Mouse (Mus musculus) megakaryocyte, adult 5-6 weeks (primary cell): ENCODE results near the gene Dnajc2. TPM values are rescaled to one million over a fixed set of nuclear protein-coding genes. Genes with fewer than 3 reads are reported as not detected.
"Not testable (repeated sequence)": the region's sequence is repeated elsewhere in the genome, so short reads cannot be mapped to it uniquely, and the experiment has no call there.

ENCODE experiments used
- ATAC-seq: 2 replicates; pipeline ENCODE4 v1.8.0; 2016; ENCODE audit warnings: mild to moderate bottlenecking, inconsistent platforms; ENCODE audit not compliant: poor library complexity, severe bottlenecking
- total RNA-seq, 2 experiments: library from RNA; stranded (forward) in 1 of 2; stranded (reverse) in 1 of 2; fragments of 153-499, 151-499 nt in 1 of 2; fragments of 221-1000, 200-1000 nt in 1 of 2; gene quantifications; 2 replicates each; pipeline versions ENCODE4 v1.2.3 to v1.2.4; 2015 to 2017

The Dnajc2 gene
- total RNA-seq, 2 experiments from 2014 or later, result 64.5 to 85.3 TPM

- ATAC-seq, result no peak
Measured at GRCm38 (mm10) chr5:21744651-21745050, 40.4 kb downstream of the Dnajc2 start.

GRCm38 (mm10) chr5:21743606-21744005, 41.4 kb downstream of the Dnajc2 start:
- ATAC-seq, result no peak

GRCm38 (mm10) chr5:21739881-21740280, 45.2 kb downstream of the Dnajc2 start:
- no peak for ATAC-seq

GRCm38 (mm10) chr5:21739120-21739519, 45.9 kb downstream of the Dnajc2 start:
- ATAC-seq, result no peak

DNA sequence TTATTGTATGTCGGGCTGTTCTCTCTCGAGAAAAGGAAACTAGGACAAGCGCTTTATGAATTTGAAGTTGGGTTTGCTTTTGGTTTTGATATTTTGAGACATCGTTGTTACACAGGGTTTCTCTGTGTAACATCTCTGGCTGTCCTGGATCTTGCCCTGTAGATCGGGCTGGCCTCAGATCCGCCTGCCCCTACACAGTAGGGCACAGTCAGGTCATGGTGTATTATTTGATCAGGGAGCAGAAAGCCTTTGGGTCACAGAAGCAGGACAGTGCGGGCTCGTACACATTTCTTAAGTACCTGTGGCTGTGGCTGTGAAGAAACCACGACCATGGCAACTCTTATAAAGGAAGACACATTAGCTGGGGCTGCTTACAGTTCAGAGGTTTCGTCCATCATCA, 47.4 kb downstream of the Dnajc2 start:
- no peak for ATAC-seq

DNA sequence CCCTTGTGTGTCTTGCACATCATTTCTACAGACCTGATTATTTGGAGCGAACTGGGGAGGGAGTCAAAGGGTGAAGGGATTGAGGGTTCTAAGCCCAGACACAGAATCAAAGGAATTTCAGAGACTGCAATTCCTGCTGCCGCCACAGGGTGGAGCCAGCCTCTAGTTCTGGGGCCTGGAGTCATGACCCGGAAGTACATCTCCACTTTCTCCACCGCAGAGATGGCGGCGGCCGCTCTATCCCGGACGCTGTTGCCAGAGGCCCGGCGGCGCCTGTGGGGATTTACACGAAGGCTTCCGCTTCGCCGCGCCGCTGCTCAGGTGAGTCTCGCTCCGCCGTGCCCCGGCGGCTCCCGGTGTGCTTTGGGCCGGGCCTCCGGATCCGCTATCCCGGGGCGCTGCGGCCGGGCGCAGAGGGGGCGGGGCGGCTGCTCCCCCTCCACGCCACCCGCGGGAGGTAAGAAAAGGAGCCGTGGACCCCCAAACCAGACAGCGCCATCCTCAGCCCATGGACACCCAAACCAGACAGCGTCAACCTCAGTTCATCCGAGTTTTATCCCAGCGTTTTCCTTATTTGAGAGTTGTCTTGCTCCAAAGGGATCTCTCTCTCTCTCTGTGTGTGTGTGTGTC, 48.0 kb downstream of the Dnajc2 start, which contains the start of gene Pmpcb:
Pmpcb (plus strand) TSS at position 186 of the 630 bp plus-strand sequence.
- peak; percentile 96 for ATAC-seq

DNA sequence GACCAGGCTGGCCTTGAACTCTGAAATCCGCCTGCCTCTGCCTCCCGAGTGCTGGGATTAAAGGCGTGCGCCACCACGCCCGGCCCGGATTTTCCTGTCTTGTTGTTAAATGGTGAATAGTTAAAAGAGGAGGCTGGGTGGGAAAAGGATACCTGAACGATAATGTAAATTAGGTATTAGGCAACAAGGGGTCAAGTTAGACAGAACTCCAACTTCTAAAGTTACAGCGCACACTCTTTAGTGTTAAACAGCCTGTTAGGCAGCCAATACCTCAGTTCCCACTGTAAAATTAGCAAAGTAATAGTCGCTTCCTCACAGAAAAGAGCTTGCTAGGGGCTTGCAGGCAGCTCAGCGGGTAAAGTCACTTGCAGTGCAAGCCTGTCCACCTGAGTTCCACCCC, 49.0 kb downstream of the Dnajc2 start:
- ATAC-seq, result no peak

DNA sequence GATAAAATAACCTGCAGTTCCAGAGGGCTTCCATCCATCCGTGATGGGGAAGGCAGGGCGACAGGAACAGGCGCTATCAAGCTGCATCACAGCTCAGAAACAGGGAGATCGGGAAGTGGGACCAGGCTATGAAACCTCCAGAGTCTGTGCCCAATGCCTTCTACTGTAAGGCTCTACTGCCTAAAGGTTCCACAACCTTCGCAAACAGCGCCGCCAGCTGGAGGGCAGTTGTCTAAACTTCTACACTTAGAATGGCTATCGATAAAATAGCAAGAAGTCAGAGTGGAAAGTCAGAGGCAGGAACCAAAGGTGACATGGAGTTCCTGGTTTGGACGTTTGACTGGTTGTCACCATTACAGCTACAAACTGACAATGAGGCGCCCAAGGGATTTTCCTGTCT, 49.5 kb downstream of the Dnajc2 start:
- ATAC-seq, result peak; percentile 76

GRCm38 (mm10) chr5:21735100-21735499, 50.0 kb downstream of the Dnajc2 start:
- ATAC-seq, result no peak

GRCm38 (mm10) chr5:21732930-21733329, 52.1 kb downstream of the Dnajc2 start:
- no peak for ATAC-seq

GRCm38 (mm10) chr5:21732177-21732911, 52.7 kb downstream of the Dnajc2 start:
- ATAC-seq, result no peak

- ATAC-seq, result no peak
Measured at GRCm38 (mm10) chr5:21729107-21729506, 55.9 kb downstream of the Dnajc2 start.

- ATAC-seq, result no peak
Measured at GRCm38 (mm10) chr5:21724872-21725271, 60.2 kb downstream of the Dnajc2 start.

GRCm38 (mm10) chr5:21724427-21724826, 60.6 kb downstream of the Dnajc2 start:
- no peak for ATAC-seq

GRCm38 (mm10) chr5:21719209-21719608, 65.8 kb downstream of the Dnajc2 start:
- no peak for ATAC-seq

GRCm38 (mm10) chr5:21718546-21718945, 66.5 kb downstream of the Dnajc2 start:
- ATAC-seq, result no peak

DNA sequence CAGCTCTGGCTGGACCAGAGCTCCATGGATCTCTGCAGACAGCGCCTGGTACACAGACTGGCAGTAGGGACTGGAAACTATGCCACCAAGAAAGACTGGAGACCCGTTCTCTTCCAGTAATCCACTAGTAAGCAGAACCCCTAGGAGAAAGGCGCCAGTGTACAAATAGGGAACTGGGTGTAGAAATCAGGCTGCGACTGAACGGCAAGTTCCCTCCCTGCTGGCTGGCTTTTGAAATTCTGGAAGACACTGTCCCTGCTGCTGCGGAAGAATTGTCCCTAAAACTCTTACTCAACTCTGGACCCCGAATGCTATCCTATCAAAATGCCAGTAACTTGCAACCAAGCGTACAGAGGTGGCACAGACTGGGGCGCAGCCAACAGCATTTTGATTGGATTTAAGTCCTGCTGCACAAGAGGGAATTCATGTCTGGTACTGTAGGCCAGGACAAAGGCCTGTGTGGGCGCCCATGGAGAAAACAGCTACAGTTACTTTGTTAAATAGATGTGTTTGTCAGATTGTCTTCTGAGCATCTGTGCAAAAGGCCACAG, 67.8 kb downstream of the Dnajc2 start:
- 0 out of 2 replicates have a peak, but pooled peaks have one; percentile 40 for ATAC-seq

- ATAC-seq, result peak; percentile 52; the same call in 1 of the 2 replicates
Measured at GRCm38 (mm10) chr5:21714447-21714846, 70.6 kb downstream of the Dnajc2 start.

DNA sequence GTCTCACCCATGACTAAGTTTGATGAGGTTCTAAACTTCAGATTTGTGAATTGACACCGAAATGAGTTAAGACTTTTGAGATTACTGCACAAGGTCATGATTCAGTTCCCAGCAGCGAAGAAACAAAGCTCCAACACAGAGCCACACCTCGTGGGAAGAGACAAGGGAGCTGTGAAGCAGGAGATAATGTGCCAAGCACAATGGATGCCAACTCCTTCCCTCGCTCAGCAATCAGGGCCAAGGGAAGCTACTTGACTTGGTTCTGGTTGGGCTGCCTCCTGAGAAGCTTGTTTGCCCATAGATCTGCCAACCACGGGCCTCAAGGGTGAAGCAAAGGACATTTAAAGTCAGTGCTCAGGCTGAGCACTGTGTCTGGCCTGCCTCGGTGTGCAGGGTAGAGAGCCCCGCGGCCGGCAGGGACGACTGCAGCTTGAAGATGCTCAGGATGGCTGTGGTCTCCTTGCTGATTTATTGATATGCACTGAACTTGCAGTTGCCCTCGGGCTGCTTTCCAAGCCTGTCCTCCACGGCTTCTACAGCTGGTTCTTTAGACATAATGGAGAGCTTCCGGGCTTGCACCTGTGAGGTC, 72.8 kb downstream of the Dnajc2 start:
- ATAC-seq, result no peak

DNA sequence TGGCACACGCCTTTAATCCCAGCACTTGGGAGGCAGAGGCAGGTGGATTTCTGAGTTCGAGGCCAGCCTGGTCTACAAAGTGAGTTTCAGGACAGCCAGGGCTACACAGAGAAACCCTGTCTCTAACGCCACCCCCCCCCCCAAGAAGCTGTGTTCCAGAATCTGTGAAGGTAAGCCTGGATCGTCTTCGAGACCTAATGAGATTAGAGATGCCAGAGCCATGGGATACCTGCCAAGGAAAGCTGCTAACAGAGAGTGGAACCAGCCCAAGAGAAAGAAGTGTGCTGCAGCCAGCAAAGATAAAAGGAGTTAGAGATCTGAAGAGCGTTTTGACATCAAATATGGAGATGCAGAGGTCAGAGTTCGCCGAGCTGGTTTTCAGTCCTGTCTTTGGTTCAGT, 77.0 kb downstream of the Dnajc2 start:
- not testable (repeated sequence) for ATAC-seq
